Mouse (Mus musculus) liver, embryonic 14.5 days (tissue): ENCODE measurements around the gene Hmces. TPM values are rescaled to one million over a fixed set of nuclear protein-coding genes. Genes with fewer than 3 reads are reported as not detected.

Experiments used
- ATAC-seq: fragments of 200-750 bp; cut with Nextera tagmentation; 2 replicates; pipeline ENCODE4 v1.8.0; 2017; ENCODE audit warnings: moderate number of reproducible peaks, mild to moderate bottlenecking, moderate library complexity; ENCODE audit not compliant: insufficient read depth
- DNase-seq, 3 experiments: peaks; one replicate each; pipeline ENCODE4 v3.0.0-alpha.2; 2012 to 2013; ENCODE audit warnings: low read depth in 3 of 3, low spot score in 3 of 3
- H3K27ac ChIP-seq: fragments of 300-500 bp; sonication (generic); 2 replicates; pipeline ENCODE4 v1.5.1; 2014; ENCODE audit warnings: moderate library complexity, mild to moderate bottlenecking, control low read depth, inconsistent platforms
- H3K27me3 ChIP-seq: fragments of 300-500 bp; sonication (generic); 2 replicates; pipeline ENCODE4 v1.6.1; 2014; ENCODE audit warnings: mild to moderate bottlenecking, low read length, moderate library complexity; ENCODE audit not compliant: control insufficient read depth, insufficient read depth
- H3K36me3 ChIP-seq: fragments of 300-500 bp; sonication (generic); replicated peaks from 2 replicates; pipeline ENCODE4 v1.6.1; 2014; ENCODE audit warnings: low read depth; ENCODE audit not compliant: control insufficient read depth, insufficient read depth
- H3K4me1 ChIP-seq, 2 experiments: fragments of 200-500 bp in 1 of 2; fragments of 300-500 bp in 1 of 2; sonication (generic) in 1 of 2; replicated peaks; 2 replicates each; pipeline ENCODE4 v1.6.1; 2012 to 2014; ENCODE audit warnings: antibody characterized with exemption in 1 of 2, inconsistent platforms in 1 of 2, low read length in 1 of 2; ENCODE audit not compliant: control insufficient read depth in 2 of 2, insufficient read depth in 2 of 2
- H3K4me2 ChIP-seq: fragments of 300-500 bp; sonication (generic); 2 replicates; pipeline ENCODE4 v1.6.1; 2014; ENCODE audit warnings: low read depth, mild to moderate bottlenecking, control low read depth, moderate library complexity
- H3K4me3 ChIP-seq, 2 experiments: fragments of 200-500 bp in 1 of 2; fragments of 300-500 bp in 1 of 2; sonication (generic) in 1 of 2; 2 replicates each; pipeline ENCODE4 v1.5.1; 2012 to 2014; ENCODE audit warnings: low read depth in 2 of 2, low read length in 2 of 2, mild to moderate bottlenecking in 2 of 2, control low read depth in 1 of 2, inconsistent platforms in 1 of 2, moderate library complexity in 1 of 2; ENCODE audit not compliant: insufficient read depth in 1 of 2
- H3K9ac ChIP-seq: fragments of 300-500 bp; sonication (generic); replicated peaks from 2 replicates; pipeline ENCODE4 v1.6.1; 2014; ENCODE audit warnings: mild to moderate bottlenecking, control low read depth, moderate library complexity
- H3K9me3 ChIP-seq: fragments of 300-500 bp; sonication (generic); 2 replicates; pipeline ENCODE4 v1.6.1; 2016; ENCODE audit warnings: low read length, mixed read lengths; ENCODE audit not compliant: control insufficient read depth
- CTCF ChIP-seq: IDR thresholded peaks from 2 replicates; pipeline ENCODE4 v1.5.1; 2016; ENCODE audit warnings: antibody characterized with exemption, low read depth, control low read depth
- EP300 ChIP-seq: IDR thresholded peaks from 2 replicates; pipeline ENCODE4 v1.6.1; 2016; ENCODE audit warnings: antibody characterized with exemption, low read depth
- WGBS: fragments of 180-500 bp; shearing (Covaris S2); extraction: QIAGEN DNeasy Blood & Tissue Kit; methylation state at CpG from one replicate; pipeline ENCODE4 v1.1.7; 2014; ENCODE audit not compliant: insufficient replicate concordance; 5-methylcytosine and 5-hydroxymethylcytosine counted together
- polyA plus RNA-seq, 2 experiments: library from polyadenylated mRNA; depleted of rRNA in 1 of 2; stranded (reverse) in 1 of 2; unstranded in 1 of 2; fragments of >200 nt; fragmentation: Nextera tagmentation in 1 of 2; extraction: Ambion mirVana in 1 of 2; gene quantifications; 2 replicates each; pipeline versions ENCODE4 v1.2.1 to v1.2.3; 2012 to 2014

Hmces gene
- polyA plus RNA-seq (2012; rRNA removed) = 9.4 and 11.0 TPM in 2 replicates
- polyA plus RNA-seq (2014; fragmentation: Nextera tagmentation; extraction: Ambion mirVana) = 13.5 and 17.0 TPM in 2 replicates

DNA sequence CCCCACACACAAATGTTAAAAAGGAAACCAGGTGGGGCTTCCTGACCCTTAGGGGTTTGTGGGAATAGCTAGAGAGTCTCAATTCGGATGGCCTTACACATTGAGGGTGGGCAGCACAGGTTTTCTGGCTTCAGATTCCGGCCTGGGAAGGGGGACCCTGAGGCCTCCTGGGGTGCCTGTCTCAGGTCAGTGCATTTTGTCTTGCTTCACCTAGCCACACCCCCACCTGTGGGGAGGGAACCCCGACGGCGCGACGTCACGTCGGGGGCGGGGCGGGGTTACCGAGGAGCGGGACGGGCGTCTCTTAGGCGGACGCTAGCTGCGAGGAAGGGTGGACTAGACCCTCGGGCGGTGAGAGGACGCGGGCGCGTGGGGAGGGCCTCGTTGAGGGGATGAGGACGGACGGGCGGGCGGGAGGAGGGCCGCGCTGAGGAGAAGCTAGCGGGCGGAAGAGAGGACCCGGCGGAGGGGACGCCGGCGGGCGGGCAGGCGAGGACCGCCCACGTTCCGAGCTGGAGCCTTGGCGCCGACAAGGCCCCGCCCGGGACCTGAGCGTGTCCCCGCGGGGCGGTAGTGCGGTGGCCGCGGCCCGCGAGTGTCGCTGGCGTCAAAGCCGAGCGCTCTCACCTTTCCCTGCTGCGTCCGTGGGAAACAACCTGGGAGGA, at the start of gene Hmces:
TSS of gene Hmces (plus strand) at position 275 of the 665 bp plus-strand sequence.
- Histone ChIP-seq H3K9me3 (no peaks in the 10 kb centered on the region), H3K4me3 (peak within 1 kb of the TSS; percentile 76 to 96), H3K27me3 (no peaks in the 10 kb centered on the region), H3K9ac (peak within 1 kb of the TSS; percentile 94), H3K36me3 (peaks cover 43% of the 10 kb centered on the region), H3K4me1 (peaks cover 9 to 13% of the 10 kb centered on the region in 2 experiments; a peak in 3 of 4 replicates), H3K4me2 (peak within 1 kb of the TSS; percentile 100), H3K27ac (peak within 1 kb of the TSS; percentile 63)
- 2% methylated on average over 62 of the region's 62 CpGs for WGBS
- DNase-seq (peak; percentile 59 to 75 (median 68)), ATAC-seq (peak; percentile 90)
- TF ChIP-seq CTCF (no peak), EP300 (no peak)

DNA sequence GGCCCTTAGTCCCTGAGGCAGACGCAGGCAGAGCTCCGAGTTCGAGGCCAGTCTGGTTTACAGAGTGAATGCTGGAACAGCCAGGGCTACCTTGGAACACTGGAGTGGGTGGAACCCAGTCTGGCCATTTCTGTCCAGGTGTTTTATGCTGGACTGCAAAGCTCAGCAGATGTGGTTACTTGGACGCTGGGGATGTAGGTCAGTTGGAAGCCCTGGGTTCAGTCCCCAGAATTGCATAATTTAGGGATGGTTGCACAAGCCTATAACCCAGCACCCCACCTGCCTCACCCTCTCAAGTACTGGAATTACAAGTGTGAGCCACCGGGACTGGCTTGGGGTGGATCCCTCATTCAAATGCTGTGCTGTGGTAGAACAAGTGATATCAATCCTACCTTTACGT, 47.5 kb upstream of the Hmces start:
- TF ChIP-seq CTCF = no peak
- DNase-seq (no peak), ATAC-seq (peak; percentile 21; the same call in 1 of the 2 replicates)
- no peak overlapping the region for H3K4me3 ChIP-seq
- no peak overlapping the region for H3K4me2 ChIP-seq
- no peak overlapping the region for H3K9ac ChIP-seq
- WGBS = 72% methylated on average over 6 of the region's 6 CpGs
- H3K9me3 ChIP-seq = no peaks in the 10 kb centered on the region
- no peak overlapping the region for H3K27ac ChIP-seq
- no peaks in the 10 kb centered on the region for H3K27me3 ChIP-seq
- peaks cover 14 to 39% of the 10 kb centered on the region in 2 experiments for H3K4me1 ChIP-seq
- H3K36me3 ChIP-seq = no peaks in the 10 kb centered on the region

GRCm38 (mm10) chr6:87867256-87867655, 46.5 kb upstream of the Hmces start:
- Histone ChIP-seq H3K4me1 (peaks cover 14 to 39% of the 10 kb centered on the region in 2 experiments), H3K9me3 (no peaks in the 10 kb centered on the region), H3K36me3 (no peaks in the 10 kb centered on the region), H3K9ac (no peak overlapping the region), H3K27me3 (no peaks in the 10 kb centered on the region), H3K4me2 (no peak overlapping the region), H3K27ac (peak overlapping the region; percentile 51; the same call in 1 of the 2 replicates), H3K4me3 (no peak overlapping the region)
- ATAC-seq (peak; percentile 47; the same call in 1 of the 2 replicates), DNase-seq (peak in 2 of 3 experiments; percentile 58 to 72)
- 21% methylated on average over 2 of the region's 2 CpGs for WGBS
- TF ChIP-seq CTCF = no peak
- no peak for TF ChIP-seq EP300

DNA sequence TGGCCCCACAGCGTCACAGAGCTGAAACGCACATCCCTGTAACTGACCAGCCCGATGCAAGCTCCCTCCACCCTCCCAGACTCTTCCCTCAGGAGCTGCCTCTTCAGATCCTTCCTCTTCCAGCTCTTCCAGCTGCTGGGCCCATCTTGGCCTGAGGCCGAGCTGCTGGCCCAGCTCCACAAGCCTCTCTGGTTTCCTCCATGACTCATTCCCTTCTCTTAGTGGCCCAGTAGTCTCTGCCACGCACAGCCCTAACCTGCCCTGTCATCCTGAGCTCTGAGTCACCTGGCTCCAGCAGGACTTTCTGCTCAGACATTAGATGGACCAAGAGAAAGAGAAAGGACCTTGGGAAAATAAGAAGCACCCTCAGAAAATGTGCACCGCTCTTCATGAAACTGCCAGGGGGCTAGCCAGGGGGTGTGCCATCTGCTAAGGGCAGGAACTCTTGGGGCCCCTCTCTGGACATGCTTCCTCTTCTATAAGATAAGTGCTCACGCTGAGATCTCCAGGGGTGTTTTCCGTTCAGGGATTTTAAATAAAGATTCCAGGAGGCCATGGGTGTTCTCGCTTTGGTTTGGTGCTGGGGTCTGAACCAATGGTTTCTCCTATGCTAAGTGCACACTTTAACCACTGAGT, 44.7 kb upstream of the Hmces start:
- Histone ChIP-seq H3K27me3 (no peaks in the 10 kb centered on the region), H3K4me2 (peak overlapping the region; percentile 28), H3K4me1 (peaks cover 14 to 43% of the 10 kb centered on the region in 2 experiments), H3K36me3 (no peaks in the 10 kb centered on the region), H3K4me3 (no peak overlapping the region), H3K9me3 (no peaks in the 10 kb centered on the region), H3K27ac (peak overlapping the region; percentile 32), H3K9ac (no peak overlapping the region)
- 29% methylated on average over 9 of the region's 9 CpGs for WGBS
- no peak for TF ChIP-seq CTCF
- TF ChIP-seq EP300 = no peak
- DNase-seq (peak in 1 of 3 experiments; percentile 37), ATAC-seq (peak; percentile 31; the same call in 1 of the 2 replicates)

DNA sequence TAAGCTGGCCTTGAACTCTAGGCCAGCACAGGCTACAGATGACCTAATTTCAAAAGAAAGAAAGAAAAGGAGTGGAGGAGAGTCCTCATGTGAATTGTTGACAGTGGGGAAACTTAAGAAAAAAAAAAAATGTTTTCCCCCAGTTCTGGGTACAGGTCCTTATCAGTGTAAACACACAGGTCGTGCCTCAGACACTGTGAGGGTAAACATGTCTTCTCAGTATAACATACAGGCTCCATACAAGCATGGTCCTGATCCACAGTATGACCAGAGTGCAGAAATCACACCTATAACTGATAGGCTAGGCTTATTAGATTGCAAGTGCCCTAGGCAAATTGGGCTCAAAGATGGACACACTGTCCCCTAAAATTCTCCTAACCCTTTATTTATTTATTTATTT, 43.3 kb upstream of the Hmces start:
- H3K36me3 ChIP-seq = no peaks in the 10 kb centered on the region
- ATAC-seq (peak; percentile 69), DNase-seq (no peak)
- no peak overlapping the region for H3K4me2 ChIP-seq
- TF ChIP-seq EP300 (no peak), CTCF (no peak)
- H3K4me1 ChIP-seq = peaks cover 14 to 45% of the 10 kb centered on the region in 2 experiments
- H3K27ac ChIP-seq = peak overlapping the region; percentile 25; the same call in 1 of the 2 replicates
- no peaks in the 10 kb centered on the region for H3K9me3 ChIP-seq
- H3K9ac ChIP-seq = no peak overlapping the region; the same call in 1 of the 2 replicates
- no peaks in the 10 kb centered on the region for H3K27me3 ChIP-seq
- H3K4me3 ChIP-seq = no peak overlapping the region
- 0% methylated on average over 1 of the region's 1 CpGs for WGBS
